Mouse (Mus musculus): ENCODE results near the gene Mynn. TPM values are rescaled to one million over a fixed set of nuclear protein-coding genes. Genes with fewer than 3 reads are reported as not detected.
A peak's percentile ranks its signal among the peaks of the same experiment; 100 is the strongest.
"Not testable (repeated sequence)": the region's sequence is repeated elsewhere in the genome, so short reads cannot be mapped to it uniquely, and the experiment has no call there.

Gene Mynn
- 10 to 100 TPM; 12.8 to 12.9 TPM for total RNA-seq (2021)
- long read RNA-seq, experiment 1, full-length matches to known transcripts: 8 of 12 reads
- long read RNA-seq, experiment 1, partial matches to known transcripts: 2 of 12 reads
- long read RNA-seq, experiment 1, other reads (novel, unspliced or antisense): 2 of 12 reads
- long read RNA-seq, experiment 2, full-length matches to known transcripts: 4 of 5 reads
- long read RNA-seq, experiment 2, partial matches to known transcripts: 0 of 5 reads
- long read RNA-seq, experiment 2, other reads (novel, unspliced or antisense): 1 of 5 reads

- peak; percentile 97 for DNase-seq
- Histone ChIP-seq H3K4me3 (peak within 1 kb of the TSS; percentile 99), H3K27ac (peak within 1 kb of the TSS; percentile 97)
- intact Hi-C loops (cut with DNase I): loop anchor here (5.0 kb wide), 2 partner anchors 190 to 490 kb away; partner anchors contain the start of gene Sec62
- TF ChIP-seq CTCF (IDR thresholded peaks at IDR 0.05): peak; percentile 60
These were observed at the start of gene Mynn for GRCm38 (mm10) chr3:30602065-30602739. Gene Mynn, plus strand, starts transcription at chr3:30602065.

GRCm38 (mm10) chr3:30553741-30554140, 48.1 kb upstream of the Mynn start:
- TF ChIP-seq CTCF (IDR thresholded peaks at IDR 0.05): no peak
- DNase-seq: no peak
- intact Hi-C loops (cut with DNase I): no loop called here
- Histone ChIP-seq H3K27ac (no peak overlapping the region), H3K4me3 (no peak overlapping the region)

GRCm38 (mm10) chr3:30560677-30561314, 41.1 kb upstream of the Mynn start:
- DNase-seq: no peak
- TF ChIP-seq CTCF (IDR thresholded peaks at IDR 0.05): peak; percentile 63
- Histone ChIP-seq H3K27ac (no peak overlapping the region), H3K4me3 (no peak overlapping the region)
- intact Hi-C loops (cut with DNase I): loop anchor here (2.0 kb wide), 1 partner anchor 748 kb away; no protein-coding TSS in a partner anchor

GRCm38 (mm10) chr3:30566333-30566732, 35.5 kb upstream of the Mynn start:
- H3K27ac ChIP-seq; intact Hi-C loops (cut with DNase I); H3K4me3 ChIP-seq; DNase-seq: not testable (repeated sequence)

- no peak for TF ChIP-seq CTCF (IDR thresholded peaks at IDR 0.05)
- intact Hi-C loops (cut with DNase I): no loop called here
These were observed 28.3 kb upstream of the Mynn start for GRCm38 (mm10) chr3:30573549-30573948.

GRCm38 (mm10) chr3:30588865-30589264, 13.0 kb upstream of the Mynn start:
- H3K4me3 ChIP-seq: no peak overlapping the region
- intact Hi-C loops (cut with DNase I): no loop called here
- TF ChIP-seq CTCF (IDR thresholded peaks at IDR 0.05): no peak
- DNase-seq: no peak
- H3K27ac ChIP-seq: no peak overlapping the region

More at GRCm38 (mm10) chr3:30573549-30573948, 28.3 kb upstream of the Mynn start:
- Histone ChIP-seq H3K4me3 (no peak overlapping the region), H3K27ac (no peak overlapping the region)
- no peak for DNase-seq

- peak; percentile 90 for TF ChIP-seq CTCF (IDR thresholded peaks at IDR 0.05)
- DNase-seq: peak; percentile 21
- intact Hi-C loops (cut with DNase I): loop anchor here (2.0 to 5.0 kb wide), 2 partner anchors 380 to 545 kb away; no protein-coding TSS in a partner anchor
- H3K27ac ChIP-seq: peak overlapping the region; percentile 35; the same call in 1 of the 2 replicates
- H3K4me3 ChIP-seq: no peak overlapping the region
These were observed 9.4 kb upstream of the Mynn start for GRCm38 (mm10) chr3:30592418-30592853.

- Histone ChIP-seq H3K4me3 (no peak overlapping the region), H3K27ac (no peak overlapping the region)
- no peak for DNase-seq
- intact Hi-C loops (cut with DNase I): loop anchor here (2.0 to 5.0 kb wide), 2 partner anchors 379 to 543 kb away; no protein-coding TSS in a partner anchor
- peak; percentile 4; the same call in 1 of the 2 replicates for TF ChIP-seq CTCF (IDR thresholded peaks at IDR 0.05)
These were observed 8.0 kb upstream of the Mynn start for GRCm38 (mm10) chr3:30593719-30594485.

GRCm38 (mm10) chr3:30595111-30595832, 6.6 kb upstream of the Mynn start:
- TF ChIP-seq CTCF (IDR thresholded peaks at IDR 0.05): no peak
- intact Hi-C loops (cut with DNase I): no loop called here
- Histone ChIP-seq H3K27ac (peak overlapping the region; percentile 86), H3K4me3 (peak overlapping the region; percentile 89)
- DNase-seq: peak; percentile 72

GRCm38 (mm10) chr3:30597271-30597670, 4.6 kb upstream of the Mynn start:
- DNase-seq: no peak
- intact Hi-C loops (cut with DNase I): no loop called here
- no peak overlapping the region for H3K27ac ChIP-seq
- TF ChIP-seq CTCF (IDR thresholded peaks at IDR 0.05): no peak
- no peak overlapping the region for H3K4me3 ChIP-seq
